Mouse (Mus musculus) neural tube, embryonic 12.5 days (tissue): ENCODE measurements around the gene Tle1. TPM values are rescaled to one million over a fixed set of nuclear protein-coding genes. Genes with fewer than 3 reads are reported as not detected.
A peak's percentile ranks its signal among the peaks of the same experiment; 100 is the strongest.

Experiments
- ATAC-seq: fragments of 200-750 bp; cut with Nextera tagmentation; 2 replicates; pipeline ENCODE4 v1.8.0; 2017; ENCODE audit warnings: low read depth, mild to moderate bottlenecking, moderate TSS enrichment, moderate library complexity; ENCODE audit not compliant: low FRiP score
- H3K27ac ChIP-seq: fragments of 300-500 bp; sonication (generic); 2 replicates; pipeline ENCODE4 v1.5.1; 2016
- H3K27me3 ChIP-seq: fragments of 300-500 bp; sonication (generic); replicated peaks from 2 replicates; pipeline ENCODE4 v1.6.1; 2016; ENCODE audit warnings: mild to moderate bottlenecking
- H3K36me3 ChIP-seq: fragments of 300-500 bp; sonication (generic); 2 replicates; pipeline ENCODE4 v1.6.1; 2016; ENCODE audit warnings: mild to moderate bottlenecking
- H3K4me1 ChIP-seq: fragments of 300-500 bp; sonication (generic); 2 replicates; pipeline ENCODE4 v1.6.1; 2016
- H3K4me2 ChIP-seq: fragments of 300-500 bp; sonication (generic); replicated peaks from 2 replicates; pipeline ENCODE4 v1.6.1; 2016; ENCODE audit warnings: mild to moderate bottlenecking
- H3K4me3 ChIP-seq: fragments of 300-500 bp; sonication (generic); 2 replicates; pipeline ENCODE4 v1.5.1; 2016
- H3K9ac ChIP-seq: fragments of 300-500 bp; sonication (generic); 2 replicates; pipeline ENCODE4 v1.6.1; 2016; ENCODE audit warnings: mild to moderate bottlenecking
- H3K9me3 ChIP-seq: fragments of 300-500 bp; sonication (generic); 2 replicates; pipeline ENCODE4 v1.6.1; 2016; ENCODE audit warnings: mild to moderate bottlenecking
- WGBS: fragments of 180-500 bp; shearing (Covaris S2); methylation state at CpG from one replicate; pipeline ENCODE4 v1.1.7; 2016; 5-methylcytosine and 5-hydroxymethylcytosine counted together
- polyA plus RNA-seq: library from polyadenylated mRNA; unstranded; fragments of >200 nt; fragmentation: Nextera tagmentation; extraction: Ambion mirVana; gene quantifications from 2 replicates; pipeline ENCODE4 v1.2.1, GENCODE M21; 2016

Gene Tle1
- polyA plus RNA-seq, 1 experiment from 2014 or later, result 60.6 TPM

GRCm38 (mm10) chr4:72157931-72158371, 42.8 kb downstream of the Tle1 start:
- no peak overlapping the region for H3K27ac ChIP-seq

GRCm38 (mm10) chr4:72150460-72151131, 50.1 kb downstream of the Tle1 start:
- Histone ChIP-seq H3K4me1 (peaks cover 11% of the 10 kb centered on the region), H3K9ac (no peak overlapping the region), H3K4me2 (no peak overlapping the region), H3K27ac (no peak overlapping the region), H3K27me3 (no peaks in the 10 kb centered on the region), H3K36me3 (no peaks in the 10 kb centered on the region), H3K9me3 (no peaks in the 10 kb centered on the region), H3K4me3 (no peak overlapping the region)
- WGBS, result 44% methylated on average over 4 of the region's 4 CpGs
- ATAC-seq, result no peak

More at GRCm38 (mm10) chr4:72157931-72158371, 42.8 kb downstream of the Tle1 start:
- H3K4me3 ChIP-seq, result no peak overlapping the region
- WGBS, result 65% methylated on average over 10 of the region's 10 CpGs
- H3K4me1 ChIP-seq, result peaks cover 19% of the 10 kb centered on the region
- H3K4me2 ChIP-seq, result no peak overlapping the region
- no peak overlapping the region for H3K9ac ChIP-seq
- peaks cover 7% of the 10 kb centered on the region; the same call in 1 of the 2 replicates for H3K36me3 ChIP-seq
- 0 out of 2 replicates have a peak, but pooled peaks cover 7% of the 10 kb centered on the region for H3K27me3 ChIP-seq
- ATAC-seq, result no peak
- H3K9me3 ChIP-seq, result no peaks in the 10 kb centered on the region

- H3K4me3 ChIP-seq, result no peak overlapping the region
- 21% methylated on average over 2 of the region's 2 CpGs for WGBS
- ATAC-seq, result peak; percentile 85
- no peaks in the 10 kb centered on the region for H3K27me3 ChIP-seq
- no peaks in the 10 kb centered on the region for H3K9me3 ChIP-seq
- H3K4me1 ChIP-seq, result peaks cover 11% of the 10 kb centered on the region
- H3K4me2 ChIP-seq, result no peak overlapping the region
- no peak overlapping the region for H3K9ac ChIP-seq
- peaks cover 10% of the 10 kb centered on the region for H3K36me3 ChIP-seq
- H3K27ac ChIP-seq, result no peak overlapping the region
These were observed 54.7 kb downstream of the Tle1 start for GRCm38 (mm10) chr4:72146003-72146402.

- Histone ChIP-seq H3K36me3 (peaks cover 21% of the 10 kb centered on the region), H3K4me3 (no peak overlapping the region), H3K9me3 (no peaks in the 10 kb centered on the region), H3K27ac (no peak overlapping the region), H3K9ac (no peak overlapping the region), H3K4me2 (no peak overlapping the region), H3K27me3 (no peaks in the 10 kb centered on the region), H3K4me1 (peaks cover 11% of the 10 kb centered on the region)
- 79% methylated on average over 2 of the region's 2 CpGs for WGBS
- no peak for ATAC-seq
These were observed 56.2 kb downstream of the Tle1 start for GRCm38 (mm10) chr4:72144541-72144940.

- Histone ChIP-seq H3K36me3 (peaks cover 42% of the 10 kb centered on the region), H3K9ac (no peak overlapping the region), H3K4me3 (no peak overlapping the region), H3K27me3 (no peaks in the 10 kb centered on the region), H3K27ac (no peak overlapping the region), H3K4me2 (no peak overlapping the region), H3K4me1 (no peaks in the 10 kb centered on the region), H3K9me3 (no peaks in the 10 kb centered on the region)
- no peak for ATAC-seq
- 85% methylated on average over 3 of the region's 3 CpGs for WGBS
These were observed 60.0 kb downstream of the Tle1 start for GRCm38 (mm10) chr4:72140706-72141105.

- ATAC-seq, result no peak
- no peak overlapping the region for H3K4me3 ChIP-seq
- no peaks in the 10 kb centered on the region for H3K27me3 ChIP-seq
- H3K36me3 ChIP-seq, result peaks cover 45% of the 10 kb centered on the region
- H3K4me1 ChIP-seq, result no peaks in the 10 kb centered on the region
- no peaks in the 10 kb centered on the region for H3K9me3 ChIP-seq
- H3K27ac ChIP-seq, result no peak overlapping the region
- WGBS, result 90% methylated on average over 11 of the region's 11 CpGs
- no peak overlapping the region for H3K4me2 ChIP-seq
- H3K9ac ChIP-seq, result no peak overlapping the region
These were observed 61.1 kb downstream of the Tle1 start for GRCm38 (mm10) chr4:72139475-72140120.

GRCm38 (mm10) chr4:72138264-72139080, 62.2 kb downstream of the Tle1 start:
- Histone ChIP-seq H3K4me1 (no peaks in the 10 kb centered on the region), H3K27me3 (no peaks in the 10 kb centered on the region), H3K27ac (no peak overlapping the region), H3K9me3 (no peaks in the 10 kb centered on the region), H3K4me3 (no peak overlapping the region), H3K36me3 (peaks cover 44% of the 10 kb centered on the region), H3K4me2 (no peak overlapping the region), H3K9ac (no peak overlapping the region)
- 0 out of 2 replicates have a peak, but pooled peaks have one; percentile 21 for ATAC-seq
- WGBS, result 94% methylated on average over 11 of the region's 11 CpGs

- H3K4me3 ChIP-seq, result no peak overlapping the region
These were observed 68.1 kb downstream of the Tle1 start for GRCm38 (mm10) chr4:72132646-72133045.

GRCm38 (mm10) chr4:72127596-72127995, 73.1 kb downstream of the Tle1 start:
- H3K9ac ChIP-seq, result no peak overlapping the region
- peaks cover 40% of the 10 kb centered on the region for H3K36me3 ChIP-seq
- no peak overlapping the region for H3K4me3 ChIP-seq
- WGBS, result 50% methylated on average over 2 of the region's 2 CpGs
- ATAC-seq, result no peak
- H3K9me3 ChIP-seq, result no peaks in the 10 kb centered on the region
- H3K27ac ChIP-seq, result no peak overlapping the region
- no peaks in the 10 kb centered on the region for H3K27me3 ChIP-seq
- H3K4me1 ChIP-seq, result no peaks in the 10 kb centered on the region
- H3K4me2 ChIP-seq, result no peak overlapping the region

More at GRCm38 (mm10) chr4:72132646-72133045, 68.1 kb downstream of the Tle1 start:
- Histone ChIP-seq H3K9me3 (no peaks in the 10 kb centered on the region), H3K36me3 (peaks cover 28% of the 10 kb centered on the region), H3K9ac (no peak overlapping the region), H3K27ac (no peak overlapping the region), H3K4me2 (no peak overlapping the region), H3K4me1 (no peaks in the 10 kb centered on the region), H3K27me3 (no peaks in the 10 kb centered on the region)
- 83% methylated on average over 3 of the region's 3 CpGs for WGBS
- no peak for ATAC-seq

- Histone ChIP-seq H3K4me3 (no peak overlapping the region), H3K36me3 (peaks cover 59% of the 10 kb centered on the region), H3K27ac (no peak overlapping the region), H3K4me1 (no peaks in the 10 kb centered on the region), H3K27me3 (no peaks in the 10 kb centered on the region), H3K9ac (no peak overlapping the region), H3K4me2 (no peak overlapping the region), H3K9me3 (no peaks in the 10 kb centered on the region)
- WGBS, result 86% methylated on average over 5 of the region's 5 CpGs
- no peak for ATAC-seq
These were observed 75.9 kb downstream of the Tle1 start for GRCm38 (mm10) chr4:72124790-72125189.

- H3K4me2 ChIP-seq, result no peak overlapping the region
- H3K27me3 ChIP-seq, result no peaks in the 10 kb centered on the region
- H3K36me3 ChIP-seq, result peaks cover 70% of the 10 kb centered on the region
- H3K4me1 ChIP-seq, result no peaks in the 10 kb centered on the region
- H3K4me3 ChIP-seq, result no peak overlapping the region
- ATAC-seq, result no peak
- no peak overlapping the region for H3K9ac ChIP-seq
- H3K9me3 ChIP-seq, result no peaks in the 10 kb centered on the region
- no peak overlapping the region for H3K27ac ChIP-seq
- WGBS, result 23% methylated on average over 1 of the region's 1 CpGs
These were observed 77.9 kb downstream of the Tle1 start for GRCm38 (mm10) chr4:72122837-72123236.

- no peak overlapping the region for H3K27ac ChIP-seq
- 63% methylated on average over 2 of the region's 2 CpGs for WGBS
- H3K4me3 ChIP-seq, result no peak overlapping the region
- no peak overlapping the region for H3K9ac ChIP-seq
- no peaks in the 10 kb centered on the region for H3K9me3 ChIP-seq
- H3K4me1 ChIP-seq, result no peaks in the 10 kb centered on the region
- H3K4me2 ChIP-seq, result no peak overlapping the region
- H3K27me3 ChIP-seq, result no peaks in the 10 kb centered on the region
- H3K36me3 ChIP-seq, result peaks cover 72% of the 10 kb centered on the region
- ATAC-seq, result no peak
These were observed 78.4 kb downstream of the Tle1 start for GRCm38 (mm10) chr4:72122343-72122742.
